Mouse (Mus musculus) MEL (cell line): ENCODE results near the gene Fam167b.
A peak's percentile ranks its signal among the peaks of the same experiment; 100 is the strongest.

ENCODE experiments used
- CHD1 ChIP-seq: IDR thresholded peaks from 2 replicates; pipeline ENCODE4 v1.6.1; 2012; ENCODE audit warnings: low read depth, mild to moderate bottlenecking, inconsistent platforms, low read length, improper control_type of control experiment
- CTCF ChIP-seq, 3 experiments: IDR thresholded peaks in 2 of 3; conservative IDR thresholded peaks in 1 of 3; 2 replicates each; pipeline ENCODE4 v1.5.1; 2011 to 2012; ENCODE audit warnings: low read length in 3 of 3, low read depth in 2 of 3, mild to moderate bottlenecking in 2 of 3, improper control_type of control experiment in 1 of 3, inconsistent platforms in 1 of 3, mixed read lengths in 1 of 3, moderate library complexity in 1 of 3; ENCODE audit not compliant: control insufficient read depth in 1 of 3, insufficient read depth in 1 of 3, poor library complexity in 1 of 3, severe bottlenecking in 1 of 3
- EP300 ChIP-seq, 2 experiments: IDR thresholded peaks; 2 replicates each; pipeline ENCODE4 v1.6.1; 2011; ENCODE audit warnings: improper control_type of control experiment in 2 of 2, low read length in 2 of 2, low read depth in 1 of 2, mild to moderate bottlenecking in 1 of 2
- MAX ChIP-seq: IDR thresholded peaks from 2 replicates; pipeline ENCODE4 v1.6.1; 2011; ENCODE audit warnings: low read length, improper control_type of control experiment
- MXI1 ChIP-seq: IDR thresholded peaks from 2 replicates; pipeline ENCODE4 v1.6.1; 2011; ENCODE audit warnings: mild to moderate bottlenecking, low read depth, low read length, improper control_type of control experiment
- POLR2A ChIP-seq, 2 experiments: IDR thresholded peaks; 2 replicates each; pipeline ENCODE4 v1.6.1; 2011 to 2012; ENCODE audit warnings: low read length in 2 of 2, mild to moderate bottlenecking in 2 of 2, control low read depth in 1 of 2, improper control_type of control experiment in 1 of 2, low read depth in 1 of 2, moderate library complexity in 1 of 2; ENCODE audit not compliant: control insufficient read depth in 1 of 2, insufficient read depth in 1 of 2, poor library complexity in 1 of 2
- POLR2AphosphoS2 ChIP-seq: IDR thresholded peaks from 2 replicates; pipeline ENCODE4 v1.6.1; 2011; ENCODE audit warnings: low read length, improper control_type of control experiment
- POLR2AphosphoS5 ChIP-seq: IDR thresholded peaks from 2 replicates; pipeline ENCODE4 v1.6.1; 2012; ENCODE audit warnings: low read depth, borderline replicate concordance, mild to moderate bottlenecking, inconsistent platforms, low read length, moderate library complexity, mixed read lengths
- RAD21 ChIP-seq: IDR thresholded peaks from 2 replicates; pipeline ENCODE4 v1.6.1; 2011; ENCODE audit warnings: mild to moderate bottlenecking, low read depth, low read length, improper control_type of control experiment
- USF1 ChIP-seq: IDR thresholded peaks from 2 replicates; pipeline ENCODE4 v1.6.1; 2014; ENCODE audit warnings: low read depth, mild to moderate bottlenecking, inconsistent platforms, low read length, improper control_type of control experiment, moderate library complexity
- ZKSCAN1 ChIP-seq: IDR thresholded peaks from 2 replicates; pipeline ENCODE4 v1.6.1; 2012; ENCODE audit warnings: low read depth, mild to moderate bottlenecking, inconsistent platforms, low read length, improper control_type of control experiment, moderate library complexity
- ZMIZ1 ChIP-seq: IDR thresholded peaks from 2 replicates; pipeline ENCODE4 v1.6.1; 2012; ENCODE audit warnings: low read depth, mild to moderate bottlenecking, inconsistent platforms, low read length, improper control_type of control experiment, moderate library complexity

DNA sequence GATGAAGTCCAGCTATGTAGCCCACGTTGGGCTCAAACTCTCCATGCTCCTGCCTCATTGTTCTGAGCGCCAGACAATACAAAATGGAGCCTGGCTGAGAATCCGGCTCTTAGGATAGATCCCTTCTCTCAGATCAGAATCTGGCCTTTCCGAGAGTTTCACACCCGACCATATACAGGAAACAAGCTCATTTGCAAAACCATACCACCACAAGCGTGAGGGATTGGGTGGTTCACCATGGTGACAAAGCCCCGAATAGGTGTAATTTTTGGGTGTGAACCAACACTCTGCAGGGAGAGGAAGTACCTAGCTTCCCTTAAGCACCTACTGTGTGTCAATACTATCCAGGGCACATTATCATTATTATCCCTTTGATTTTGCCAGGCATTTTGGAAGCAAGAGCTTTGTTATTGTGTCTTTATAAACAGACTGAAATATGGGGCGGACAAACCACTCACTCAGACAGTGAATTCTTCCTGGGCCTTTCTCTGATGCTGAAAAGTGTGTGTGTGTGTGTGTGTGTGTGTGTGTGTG lies 6.7 kb downstream of the Fam167b start:
- TF ChIP-seq MXI1 (no peak), ZKSCAN1 (peak; percentile 74), MAX (no peak), CTCF (IDR thresholded peaks at IDR 0.05 in 2 of 3, conservative IDR thresholded peaks at IDR 0.05 in 1 of 3; ENCODE audit: control insufficient read depth in 1 of 3, insufficient read depth in 1 of 3, low read depth in 2 of 3, low read length in 3 of 3, poor library complexity in 1 of 3, severe bottlenecking in 1 of 3) (no peak), USF1 (no peak), POLR2A (IDR thresholded peaks at IDR 0.05; ENCODE audit: control insufficient read depth in 1 of 2, insufficient read depth in 1 of 2, low read depth in 1 of 2, low read length in 2 of 2, poor library complexity in 1 of 2) (no peak), EP300 (IDR thresholded peaks at IDR 0.05; ENCODE audit: low read depth in 1 of 2, low read length in 2 of 2) (no peak), CHD1 (no peak), POLR2AphosphoS5 (no peak), ZMIZ1 (no peak), RAD21 (no peak), POLR2AphosphoS2 (no peak)
